Mouse (Mus musculus) myocyte (in vitro differentiated cells): ENCODE results near the gene Anapc4. TPM values are rescaled to one million over a fixed set of nuclear protein-coding genes. Genes with fewer than 3 reads are reported as not detected.

Experiments
- H3K27me3 ChIP-seq: one replicate; pipeline ENCODE4 v1.6.1; 2011; ENCODE audit not compliant: control insufficient read depth, insufficient read depth, insufficient read length
- H3K36me3 ChIP-seq: one replicate; pipeline ENCODE4 v1.6.1; 2011; ENCODE audit not compliant: control insufficient read depth, insufficient read depth
- H3K4me2 ChIP-seq: one replicate; pipeline ENCODE4 v1.6.1; 2011; ENCODE audit warnings: low read depth, control low read depth
- H3K4me3 ChIP-seq: one replicate; pipeline ENCODE4 v1.5.1; 2011; ENCODE audit warnings: mild to moderate bottlenecking, control low read depth, moderate library complexity
- H3K79me2 ChIP-seq: one replicate; pipeline ENCODE4 v1.6.1; 2011; ENCODE audit not compliant: control insufficient read depth, insufficient read depth
- H3ac ChIP-seq: one replicate; pipeline ENCODE4 v1.6.1; 2011; ENCODE audit not compliant: control insufficient read depth, insufficient read length
- CEBPB ChIP-seq: IDR thresholded peaks from 2 replicates; pipeline ENCODE4 v1.6.1; 2011; ENCODE audit warnings: mild to moderate bottlenecking, moderate library complexity; ENCODE audit not compliant: poor library complexity, insufficient read depth, severe bottlenecking
- E2F4 ChIP-seq: IDR thresholded peaks from one replicate; pipeline ENCODE4 v1.6.1; 2011; ENCODE audit warnings: mild to moderate bottlenecking, control low read depth, moderate library complexity; ENCODE audit not compliant: insufficient read depth
- MAX ChIP-seq: IDR thresholded peaks from one replicate; pipeline ENCODE4 v1.6.1; 2011; ENCODE audit warnings: low read depth, mild to moderate bottlenecking, control low read depth
- MYOD1 ChIP-seq, 3 experiments: IDR thresholded peaks; one replicate each; pipeline ENCODE4 v1.6.1; 2011; ENCODE audit warnings: control low read depth in 2 of 3, low read depth in 2 of 3, mild to moderate bottlenecking in 2 of 3, moderate library complexity in 1 of 3; ENCODE audit not compliant: insufficient read length in 2 of 3, control insufficient read depth in 1 of 3
- MYOG ChIP-seq, 3 experiments: IDR thresholded peaks; one replicate each; pipeline ENCODE4 v1.6.1; 2011; ENCODE audit warnings: control low read depth in 2 of 3, low read depth in 2 of 3, mild to moderate bottlenecking in 2 of 3; ENCODE audit not compliant: insufficient read length in 2 of 3, control insufficient read depth in 1 of 3, insufficient read depth in 1 of 3
- POLR2A ChIP-seq: IDR thresholded peaks from one replicate; pipeline ENCODE4 v1.6.1; 2011; ENCODE audit warnings: low read depth, mild to moderate bottlenecking, control low read depth, moderate library complexity; ENCODE audit not compliant: insufficient read length
- POLR2AphosphoS2 ChIP-seq: IDR thresholded peaks from one replicate; pipeline ENCODE4 v1.6.1; 2011; ENCODE audit warnings: low read depth, control low read depth; ENCODE audit not compliant: insufficient read length
- REST ChIP-seq: IDR thresholded peaks from one replicate; pipeline ENCODE4 v1.6.1; 2011; ENCODE audit warnings: mild to moderate bottlenecking, control low read depth, moderate library complexity; ENCODE audit not compliant: insufficient read depth, insufficient read length
- SRF ChIP-seq: IDR thresholded peaks from one replicate; pipeline ENCODE4 v1.6.1; 2011; ENCODE audit warnings: low read depth; ENCODE audit not compliant: control insufficient read depth, insufficient read length
- TCF12 ChIP-seq: IDR thresholded peaks from one replicate; pipeline ENCODE4 v1.6.1; 2011; ENCODE audit warnings: mild to moderate bottlenecking, control low read depth; ENCODE audit not compliant: poor library complexity, insufficient read depth, severe bottlenecking
- TCF3 ChIP-seq: IDR thresholded peaks from one replicate; pipeline ENCODE4 v1.6.1; 2011; ENCODE audit warnings: low read depth, control low read depth; ENCODE audit not compliant: insufficient read length
- USF1 ChIP-seq: IDR thresholded peaks from one replicate; pipeline ENCODE4 v1.6.1; 2011; ENCODE audit warnings: low read depth, mild to moderate bottlenecking, control low read depth, moderate library complexity
- polyA plus RNA-seq: library from polyadenylated mRNA; unstranded; fragments of >200 nt; fragmentation: generic; extraction: Trizol; gene quantifications from one replicate; pipeline ENCODE4 v1.2.1, GENCODE M21; 2012; ENCODE audit warnings: missing spikeins

Anapc4 gene
- polyA plus RNA-seq, 1 experiment, result 32.2 TPM

- Histone ChIP-seq H3K27me3 (no peaks in the 10 kb centered on the region), H3K4me3 (no peak overlapping the region), H3K4me2 (no peak overlapping the region), H3ac (no peak overlapping the region), H3K36me3 (peaks cover 21% of the 10 kb centered on the region), H3K79me2 (no peaks in the 10 kb centered on the region)
- no peak for TF ChIP-seq USF1
- no peak for TF ChIP-seq CEBPB
- no peak for TF ChIP-seq SRF
- TF ChIP-seq TCF3, result no peak
- TF ChIP-seq MYOD1 (IDR thresholded peaks at IDR 0.05; ENCODE audit: control insufficient read depth in 1 of 3, insufficient read length in 2 of 3, low read depth in 2 of 3), result no peak
- TF ChIP-seq E2F4, result no peak
- TF ChIP-seq POLR2AphosphoS2, result no peak
- TF ChIP-seq TCF12, result no peak
- TF ChIP-seq MAX, result no peak
- TF ChIP-seq POLR2A, result no peak
- no peak for TF ChIP-seq REST
- TF ChIP-seq MYOG (IDR thresholded peaks at IDR 0.05; ENCODE audit: control insufficient read depth in 1 of 3, insufficient read depth in 1 of 3, insufficient read length in 2 of 3, low read depth in 2 of 3), result no peak
Measured at GRCm38 (mm10) chr5:52811056-52811455, 22.8 kb upstream of the Anapc4 start.

- no peaks in the 10 kb centered on the region for H3K79me2 ChIP-seq
- no peak for TF ChIP-seq USF1
- H3K36me3 ChIP-seq, result peaks cover 26% of the 10 kb centered on the region
- no peaks in the 10 kb centered on the region for H3K27me3 ChIP-seq
- no peak overlapping the region for H3K4me2 ChIP-seq
- H3K4me3 ChIP-seq, result no peak overlapping the region
- no peak overlapping the region for H3ac ChIP-seq
Measured at GRCm38 (mm10) chr5:52812456-52812855, 21.4 kb upstream of the Anapc4 start.

- Histone ChIP-seq H3K4me3 (no peak overlapping the region), H3K4me2 (no peak overlapping the region), H3K79me2 (no peaks in the 10 kb centered on the region), H3ac (no peak overlapping the region), H3K36me3 (peaks cover 20% of the 10 kb centered on the region), H3K27me3 (no peaks in the 10 kb centered on the region)
- TF ChIP-seq E2F4, result no peak
- TF ChIP-seq POLR2A, result no peak
- TF ChIP-seq USF1, result no peak
- no peak for TF ChIP-seq TCF3
- no peak for TF ChIP-seq POLR2AphosphoS2
- TF ChIP-seq CEBPB, result no peak
- TF ChIP-seq TCF12, result no peak
- no peak for TF ChIP-seq MAX
- TF ChIP-seq SRF, result no peak
- no peak for TF ChIP-seq REST
- no peak for TF ChIP-seq MYOD1 (IDR thresholded peaks at IDR 0.05; ENCODE audit: control insufficient read depth in 1 of 3, insufficient read length in 2 of 3, low read depth in 2 of 3)
- TF ChIP-seq MYOG (IDR thresholded peaks at IDR 0.05; ENCODE audit: control insufficient read depth in 1 of 3, insufficient read depth in 1 of 3, insufficient read length in 2 of 3, low read depth in 2 of 3), result no peak
Measured at GRCm38 (mm10) chr5:52813312-52813711, 20.5 kb upstream of the Anapc4 start.

DNA sequence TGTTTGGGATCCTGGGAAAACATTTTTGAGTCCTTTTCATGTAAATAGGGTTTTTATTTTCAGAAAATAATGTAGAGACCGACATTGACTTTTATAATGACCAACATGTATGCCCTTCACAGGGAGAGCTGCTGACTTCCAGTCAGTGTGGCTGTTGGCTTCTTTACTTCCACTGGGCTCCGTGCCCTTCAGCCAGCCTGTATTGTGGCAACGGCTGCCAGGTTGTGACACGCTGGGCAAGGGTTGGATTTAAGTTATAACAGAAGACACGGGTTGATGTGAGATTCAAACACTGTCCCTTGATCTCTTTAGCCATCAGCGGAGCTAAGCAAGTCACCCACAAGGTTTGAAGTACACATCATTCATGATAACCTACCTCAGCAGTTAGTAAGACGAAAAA, 15.1 kb upstream of the Anapc4 start:
- Histone ChIP-seq H3K4me2 (no peak overlapping the region), H3K36me3 (peaks cover 15% of the 10 kb centered on the region), H3K4me3 (no peak overlapping the region), H3ac (no peak overlapping the region), H3K27me3 (no peaks in the 10 kb centered on the region), H3K79me2 (no peaks in the 10 kb centered on the region)
- TF ChIP-seq REST (no peak), USF1 (no peak), MYOD1 (IDR thresholded peaks at IDR 0.05; ENCODE audit: control insufficient read depth in 1 of 3, insufficient read length in 2 of 3, low read depth in 2 of 3) (no peak), CEBPB (no peak), POLR2AphosphoS2 (no peak), TCF3 (no peak)

DNA sequence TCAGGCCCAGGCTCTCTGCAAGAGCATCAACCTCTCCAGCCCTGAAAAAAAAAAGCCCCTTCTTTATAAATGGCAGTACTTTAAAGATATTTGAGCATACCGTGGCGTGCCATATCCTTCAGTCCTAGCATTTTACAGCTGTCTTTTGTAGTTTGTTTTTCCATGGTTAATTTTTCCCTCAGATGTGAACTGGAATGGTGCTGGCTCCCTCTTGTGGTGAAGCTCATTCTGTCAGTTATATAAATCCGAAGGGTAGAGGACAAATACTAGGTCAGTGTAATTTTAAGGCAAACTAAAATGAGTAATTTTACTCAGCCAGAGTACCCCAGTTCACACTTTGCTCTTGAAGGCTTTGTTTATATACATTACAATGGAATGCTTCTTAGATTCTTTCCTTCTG, 12.1 kb upstream of the Anapc4 start:
- Histone ChIP-seq H3K4me2 (no peak overlapping the region), H3K4me3 (no peak overlapping the region), H3K36me3 (peaks cover 8% of the 10 kb centered on the region), H3ac (no peak overlapping the region), H3K79me2 (no peaks in the 10 kb centered on the region), H3K27me3 (no peaks in the 10 kb centered on the region)
- TF ChIP-seq MYOG (IDR thresholded peaks at IDR 0.05; ENCODE audit: control insufficient read depth in 1 of 3, insufficient read depth in 1 of 3, insufficient read length in 2 of 3, low read depth in 2 of 3) (no peak), SRF (no peak), CEBPB (no peak), REST (no peak), USF1 (no peak), E2F4 (no peak), MAX (no peak), MYOD1 (IDR thresholded peaks at IDR 0.05; ENCODE audit: control insufficient read depth in 1 of 3, insufficient read length in 2 of 3, low read depth in 2 of 3) (no peak), TCF12 (no peak)
